Mouse (Mus musculus): ENCODE data around the gene Arl4d.

GRCm38 (mm10) chr11:101666626-101667345 lies 1.4 kb downstream of the Arl4d start:
- TF ChIP-seq CTCF (conservative IDR thresholded peaks at IDR 0.05; ENCODE audit: insufficient read depth, insufficient read length, low read depth, low read length) = no peak
- TF ChIP-seq POLR2A (IDR thresholded peaks at IDR 0.05; ENCODE audit: low read depth, low read length) = no peak
